Mouse (Mus musculus) gastrocnemius, postnatal 36 days (tissue): ENCODE results near the gene Rnf144b. TPM values are rescaled to one million over a fixed set of nuclear protein-coding genes. Genes with fewer than 3 reads are reported as not detected.

Experiments
- DNase-seq, 2 experiments: peaks; one replicate each; pipeline ENCODE4 v3.0.0; 2022
- intact Hi-C: fragments of 180-260 bp; cut with DNase I; formaldehyde crosslinking; loops from one replicate; pipeline ENCODE4 v1.15.1; 2025
- total RNA-seq, 2 experiments: library from RNA; stranded (reverse); gene quantifications; 2 replicates each; pipeline ENCODE4 v1.2.3; 2021

Rnf144b gene
- total RNA-seq, 2 experiments from 2014 or later, result 19.8 to 20.3 TPM

GRCm38 (mm10) chr13:47248289-47249010 is 126.0 kb downstream of the Rnf144b start:
- intact Hi-C loops, result no loop called here

GRCm38 (mm10) chr13:47250615-47251014 is 128.2 kb downstream of the Rnf144b start:
- intact Hi-C loops, result loop anchor here (2.0 kb wide), 1 partner anchor 32 kb away; no protein-coding TSS in a partner anchor
- DNase-seq, result no peak

More at GRCm38 (mm10) chr13:47248289-47249010, 126.0 kb downstream of the Rnf144b start:
- no peak for DNase-seq

- no peak for DNase-seq
- intact Hi-C loops, result loop anchor here (2.0 kb wide), 1 partner anchor 32 kb away; no protein-coding TSS in a partner anchor
Observed at GRCm38 (mm10) chr13:47251114-47251764, 128.8 kb downstream of the Rnf144b start.

- intact Hi-C loops, result no loop called here
- DNase-seq, result no peak
Observed at GRCm38 (mm10) chr13:47253711-47254110, 131.3 kb downstream of the Rnf144b start.

GRCm38 (mm10) chr13:47259297-47259696 is 136.8 kb downstream of the Rnf144b start:
- intact Hi-C loops, result no loop called here
- DNase-seq, result no peak

GRCm38 (mm10) chr13:47261961-47262360 is 139.5 kb downstream of the Rnf144b start:
- intact Hi-C loops, result no loop called here
- DNase-seq, result no peak

GRCm38 (mm10) chr13:47264382-47264781 is 141.9 kb downstream of the Rnf144b start:
- DNase-seq, result peak; percentile 24 to 51
- intact Hi-C loops, result no loop called here

GRCm38 (mm10) chr13:47266411-47266810 is 144.0 kb downstream of the Rnf144b start:
- intact Hi-C loops, result no loop called here
- DNase-seq, result no peak

GRCm38 (mm10) chr13:47268227-47268626 is 145.8 kb downstream of the Rnf144b start:
- no peak for DNase-seq
- intact Hi-C loops, result no loop called here

- no peak for DNase-seq
- intact Hi-C loops, result no loop called here
Observed at GRCm38 (mm10) chr13:47272928-47273327, 150.5 kb downstream of the Rnf144b start.

GRCm38 (mm10) chr13:47273487-47273886 is 151.0 kb downstream of the Rnf144b start:
- DNase-seq, result no peak

GRCm38 (mm10) chr13:47274139-47274538 is 151.7 kb downstream of the Rnf144b start:
- intact Hi-C loops, result no loop called here
- DNase-seq, result no peak

More at GRCm38 (mm10) chr13:47273487-47273886, 151.0 kb downstream of the Rnf144b start:
- intact Hi-C loops, result no loop called here

GRCm38 (mm10) chr13:47277000-47277823 is 154.8 kb downstream of the Rnf144b start:
- no peak for DNase-seq
- intact Hi-C loops, result no loop called here

GRCm38 (mm10) chr13:47277824-47278290 is 155.4 kb downstream of the Rnf144b start:
- intact Hi-C loops, result no loop called here

GRCm38 (mm10) chr13:47282221-47282620 is 159.8 kb downstream of the Rnf144b start:
- DNase-seq, result no peak
- intact Hi-C loops, result loop anchor here (2.0 to 10.0 kb wide), 2 partner anchors 31 to 207 kb away; no protein-coding TSS in a partner anchor

More at GRCm38 (mm10) chr13:47277824-47278290, 155.4 kb downstream of the Rnf144b start:
- DNase-seq, result no peak

GRCm38 (mm10) chr13:47288449-47288848 is 166.0 kb downstream of the Rnf144b start:
- intact Hi-C loops, result loop anchor here (1.0 to 10.0 kb wide), 2 partner anchors 136 to 214 kb away; no protein-coding TSS in a partner anchor
- DNase-seq, result peak; percentile 34 to 48

GRCm38 (mm10) chr13:47296465-47296864 is 174.0 kb downstream of the Rnf144b start:
- no peak for DNase-seq
- intact Hi-C loops, result no loop called here
